Mouse (Mus musculus) T-helper 17 cell (primary cell): ENCODE measurements around the gene Rapgef3.

Experiments
- in situ Hi-C, 2 experiments: fragments of 300-600 bp; cut with MboI, MseI; formaldehyde crosslinking; loops; 1 replicate in 1 of 2; 2 replicates in 1 of 2; pipeline ENCODE4 v1.15.1; 2025; ENCODE audit warnings: high pct_unique_total_duplicates in 2 of 2

The Rapgef3 gene

DNA sequence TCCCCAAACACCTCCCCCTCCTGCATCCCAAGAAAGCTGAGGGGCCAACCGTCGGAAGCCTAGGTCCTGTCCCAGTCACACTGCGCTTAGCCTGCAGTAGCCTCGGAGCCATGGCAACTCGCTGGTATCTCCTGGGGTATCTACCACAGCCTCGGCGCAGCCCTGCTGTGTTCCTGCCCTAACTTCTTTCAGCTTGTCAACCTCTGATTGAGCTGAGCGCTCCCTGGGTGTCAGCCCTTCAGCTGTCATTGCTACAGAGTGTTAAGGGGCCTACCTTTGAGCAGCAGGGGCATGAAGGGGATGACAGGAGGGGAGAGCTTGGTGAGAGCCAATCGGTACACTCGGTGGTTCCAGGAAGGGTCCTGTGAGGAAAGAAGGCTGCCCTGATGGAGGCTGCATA lies 19.5 kb downstream of the Rapgef3 start:
- in situ Hi-C loops, result no loop called here

- in situ Hi-C loops, result no loop called here
Observed at GRCm38 (mm10) chr15:97747486-97747885, 20.3 kb downstream of the Rapgef3 start.

DNA sequence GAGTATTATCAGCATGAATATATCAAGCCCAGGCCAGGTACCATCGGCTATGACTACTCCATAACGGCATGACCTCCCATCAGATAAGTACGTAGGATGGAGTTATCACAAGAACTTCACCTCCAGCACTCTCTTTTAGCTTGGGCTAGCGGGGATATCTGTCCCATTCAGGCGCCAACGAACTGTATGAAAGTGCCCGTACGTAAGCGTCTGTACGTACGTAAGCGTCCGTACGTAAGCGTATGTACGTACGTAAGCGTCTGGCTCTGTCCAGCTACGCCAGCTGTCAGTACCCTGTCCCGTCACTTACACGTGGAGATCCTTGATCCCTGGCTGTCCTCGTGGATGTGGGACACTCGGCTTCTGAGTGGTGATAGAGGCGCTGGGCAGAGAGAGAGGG lies 21.0 kb downstream of the Rapgef3 start:
- in situ Hi-C loops, result no loop called here

DNA sequence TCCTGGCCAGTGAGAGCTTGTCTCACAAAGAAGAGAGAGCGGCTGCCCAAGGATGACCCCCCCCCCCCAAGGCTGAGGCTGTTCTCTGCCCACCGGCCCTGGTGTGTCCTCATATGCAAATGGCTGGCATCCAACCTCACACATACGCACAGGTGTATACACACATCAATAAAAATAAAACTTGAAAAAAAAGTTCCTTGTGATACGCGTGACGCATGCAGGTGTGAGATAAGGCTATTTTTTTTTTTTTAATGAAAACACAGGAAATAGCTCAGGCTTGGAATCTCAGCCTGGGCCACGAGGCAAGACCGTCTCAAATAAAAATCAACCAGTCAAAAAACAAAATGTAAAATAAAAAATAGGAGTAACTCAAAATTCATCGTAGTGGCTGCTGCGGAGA lies 21.5 kb downstream of the Rapgef3 start:
- in situ Hi-C loops, result no loop called here

GRCm38 (mm10) chr15:97745331-97745730 lies 22.4 kb downstream of the Rapgef3 start:
- in situ Hi-C loops, result no loop called here

DNA sequence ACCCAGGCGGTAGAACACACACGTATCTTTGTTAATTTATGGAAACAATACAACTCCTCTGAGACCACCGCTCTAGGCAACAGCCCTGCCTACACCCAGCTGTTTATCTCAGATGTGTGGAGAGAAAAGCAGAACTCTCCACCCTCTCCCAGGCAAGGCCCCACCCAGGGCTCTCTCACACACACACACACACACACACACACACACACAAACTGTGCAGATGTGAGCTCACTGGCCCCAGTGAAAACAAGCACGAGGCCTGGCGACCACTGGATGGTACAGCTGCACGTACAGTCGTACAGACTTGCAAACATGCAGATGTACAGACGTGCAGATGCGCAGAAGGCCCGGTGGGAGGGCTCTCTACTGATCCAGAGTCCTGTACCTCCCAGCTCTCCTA lies 22.8 kb downstream of the Rapgef3 start:
- in situ Hi-C loops, result no loop called here

GRCm38 (mm10) chr15:97743961-97744525 lies 23.7 kb downstream of the Rapgef3 start:
- in situ Hi-C loops, result no loop called here

DNA sequence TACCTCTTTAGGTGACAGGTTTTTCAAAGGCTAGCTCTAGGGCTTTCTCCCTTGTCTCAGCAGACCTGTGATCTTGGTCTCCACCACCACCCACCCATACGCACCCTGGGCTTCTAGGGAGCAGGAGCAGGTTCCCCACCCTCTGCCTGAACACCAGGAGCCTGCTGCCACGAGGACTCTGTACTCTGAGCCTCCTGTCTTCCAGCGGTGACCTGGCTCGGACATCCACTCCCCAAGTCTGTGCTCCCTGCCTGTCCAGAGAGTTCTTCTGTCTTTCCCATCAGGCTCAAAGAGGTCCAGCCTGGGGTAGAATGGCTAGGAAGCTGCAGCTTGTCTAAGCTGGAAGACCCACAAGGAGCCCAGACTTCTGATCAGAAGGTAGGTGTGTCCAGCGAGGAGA lies 24.6 kb downstream of the Rapgef3 start:
- in situ Hi-C loops, result no loop called here

DNA sequence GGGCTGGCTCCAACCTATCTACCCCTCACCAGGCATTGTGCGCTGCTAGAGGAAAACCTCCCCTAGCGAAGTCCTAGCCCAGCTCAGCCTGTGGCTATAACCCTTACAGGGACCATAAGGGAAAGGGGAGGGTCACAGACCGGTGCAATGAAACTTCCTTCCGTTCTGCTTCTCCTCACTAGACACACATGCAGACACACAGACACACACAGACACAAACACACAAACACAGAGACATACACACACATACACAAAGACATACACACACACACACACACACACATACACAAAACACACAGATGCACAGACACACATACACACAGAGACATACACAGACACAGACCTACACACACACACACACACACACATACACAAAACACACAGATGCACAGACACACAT lies 25.2 kb downstream of the Rapgef3 start:
- in situ Hi-C loops, result no loop called here

DNA sequence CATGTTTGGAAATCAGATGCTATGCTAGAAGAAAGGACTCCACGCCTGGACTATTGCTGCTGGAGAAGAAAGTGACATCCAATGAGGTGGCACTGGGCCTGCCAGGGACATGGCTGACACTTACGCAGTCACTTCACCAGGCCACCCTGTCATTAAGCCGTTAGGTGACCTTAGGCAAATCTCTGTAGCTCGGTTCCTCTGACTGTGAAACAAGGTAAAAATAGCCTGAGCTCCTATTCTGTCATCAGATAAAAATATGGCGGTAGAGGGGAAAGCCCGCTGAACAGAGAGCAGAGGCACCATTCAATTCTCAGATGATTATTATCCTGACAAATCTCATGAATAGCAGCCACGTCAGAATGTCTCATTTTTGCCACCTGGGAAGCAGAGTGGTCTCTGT lies 25.7 kb downstream of the Rapgef3 start:
- in situ Hi-C loops, result no loop called here

DNA sequence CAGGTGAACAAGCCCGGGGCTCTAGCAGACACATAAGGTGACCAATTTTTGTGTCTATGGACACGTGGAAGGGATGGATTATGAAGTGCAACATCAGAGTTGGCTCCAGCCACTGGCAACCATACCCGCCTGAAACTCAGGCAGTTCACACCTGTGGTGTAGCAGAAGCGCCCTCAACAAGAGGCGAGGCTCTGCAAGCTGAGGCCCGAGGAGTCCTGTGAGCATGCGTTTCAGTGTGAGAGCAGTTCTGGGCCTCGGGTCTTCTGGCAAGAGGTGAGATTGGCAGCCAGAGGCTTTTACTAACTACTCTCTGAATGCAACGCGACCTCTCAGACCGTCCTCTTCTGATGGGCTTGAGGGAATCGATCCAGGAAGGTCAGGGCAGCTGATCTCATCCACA lies 26.1 kb downstream of the Rapgef3 start:
- in situ Hi-C loops, result no loop called here

GRCm38 (mm10) chr15:97740283-97740732 lies 27.5 kb downstream of the Rapgef3 start:
- in situ Hi-C loops, result no loop called here

DNA sequence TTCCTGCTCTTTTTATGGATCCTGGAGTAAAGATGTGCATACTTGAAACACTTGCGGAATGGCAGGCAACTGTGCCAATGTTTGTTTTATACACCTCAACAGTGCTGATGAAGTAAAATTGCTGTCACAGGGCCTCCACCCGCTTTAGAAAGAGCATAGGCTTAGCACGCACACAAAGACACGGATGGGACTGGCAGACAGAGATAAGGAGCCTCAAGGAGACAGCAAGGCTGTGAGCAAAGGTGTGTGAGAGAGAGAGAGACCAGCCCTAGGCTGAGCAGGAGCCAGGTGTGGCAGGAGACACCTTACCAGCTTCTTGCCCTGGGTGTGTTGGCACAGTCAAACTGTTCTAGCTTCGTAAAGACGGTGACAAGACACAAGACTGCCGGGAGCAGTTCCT lies 28.8 kb downstream of the Rapgef3 start:
- in situ Hi-C loops, result loop anchor here in 1 of 2 experiments (10.0 kb wide), 1 partner anchor 206 kb away; no protein-coding TSS in a partner anchor

- in situ Hi-C loops, result loop anchor here in 1 of 2 experiments (10.0 kb wide), 1 partner anchor 213 kb away; no protein-coding TSS in a partner anchor
Observed at GRCm38 (mm10) chr15:97731988-97732387, 35.8 kb downstream of the Rapgef3 start.

DNA sequence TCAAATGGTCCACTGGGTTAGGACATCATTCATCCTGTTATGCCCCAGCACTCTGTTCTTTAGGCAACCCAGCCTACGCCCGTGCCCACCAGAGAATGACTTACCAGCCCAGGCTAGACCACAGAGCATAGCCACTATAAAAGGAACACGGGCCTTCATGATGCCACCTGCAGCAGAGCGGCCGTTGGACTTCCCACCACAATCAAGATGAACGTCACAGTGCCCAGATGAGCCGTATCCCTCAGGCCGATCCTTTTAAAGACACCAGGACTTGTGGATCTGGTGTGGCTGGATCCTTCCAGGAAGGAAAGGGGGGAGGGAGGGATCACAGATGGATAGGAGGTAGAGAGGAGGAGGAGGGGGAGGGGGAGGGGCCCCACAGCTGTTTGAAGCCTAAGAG lies 36.7 kb downstream of the Rapgef3 start, which contains the start of gene Endou:
Endou (minus strand) TSS at position 229 of the 400 bp plus-strand sequence.
- in situ Hi-C loops, result loop anchor here in 1 of 2 experiments (10.0 kb wide), 1 partner anchor 214 kb away; no protein-coding TSS in a partner anchor

DNA sequence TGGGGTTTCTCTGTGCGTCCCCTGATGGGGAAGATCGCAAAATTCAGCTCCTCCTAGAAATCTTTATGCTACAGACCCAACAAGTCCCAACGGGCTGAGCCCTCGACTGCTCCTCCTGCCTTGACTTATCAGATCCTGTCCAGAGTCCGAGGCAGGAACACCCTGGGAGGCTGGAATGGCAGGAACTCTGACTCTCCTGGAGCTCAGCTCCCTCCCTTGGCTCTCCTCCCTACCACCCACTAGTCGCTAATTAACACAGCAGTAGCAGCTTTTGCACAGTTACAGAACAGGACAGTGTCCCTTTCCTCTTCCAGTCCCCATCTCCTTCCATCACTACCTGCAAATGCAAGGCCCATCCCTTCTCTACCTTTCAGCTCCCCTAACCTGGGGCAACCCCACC lies 37.4 kb downstream of the Rapgef3 start:
- in situ Hi-C loops, result loop anchor here in 1 of 2 experiments (10.0 kb wide), 1 partner anchor 214 kb away; no protein-coding TSS in a partner anchor

DNA sequence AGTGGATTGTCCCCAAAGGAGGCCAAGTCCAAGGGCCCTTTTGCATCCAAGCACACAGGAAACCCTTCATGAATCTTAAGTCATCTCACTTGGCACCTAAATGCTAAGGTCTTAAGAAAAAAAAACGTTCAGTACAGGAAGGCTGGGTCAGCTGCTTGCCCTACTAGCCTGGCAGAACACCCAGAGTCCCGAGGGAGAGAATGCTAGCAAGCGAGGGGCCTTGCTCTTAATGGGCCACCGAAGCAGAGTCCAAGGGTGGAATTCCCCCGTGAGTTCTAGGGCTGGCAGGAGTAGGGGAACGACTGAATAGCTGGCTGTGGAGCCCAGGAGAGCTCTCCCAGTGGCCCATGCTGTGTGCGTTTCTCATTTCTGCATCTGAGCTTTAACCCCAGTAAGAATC lies 39.0 kb downstream of the Rapgef3 start:
- in situ Hi-C loops, result no loop called here

- in situ Hi-C loops, result no loop called here
Observed at GRCm38 (mm10) chr15:97728394-97728793, 39.4 kb downstream of the Rapgef3 start.

DNA sequence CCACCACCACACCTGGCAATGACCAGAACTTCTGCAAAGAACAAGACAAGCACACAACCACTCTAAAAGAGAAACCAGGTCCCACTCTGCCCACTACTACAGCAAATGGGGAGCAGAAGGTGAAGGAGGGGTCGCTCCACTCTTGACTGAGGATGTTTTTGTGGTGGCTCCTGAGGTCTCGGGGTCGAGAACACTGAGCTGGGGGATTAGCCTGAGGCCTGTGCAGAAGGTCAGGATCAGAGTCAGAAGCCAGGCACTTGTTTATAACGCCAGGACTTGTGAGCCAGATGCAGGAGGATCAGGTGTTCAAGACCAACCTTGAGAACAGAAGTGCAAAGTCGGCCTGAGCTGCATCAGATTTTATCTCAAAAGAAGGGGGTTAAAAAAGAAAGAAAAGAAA lies 40.3 kb downstream of the Rapgef3 start:
- in situ Hi-C loops, result no loop called here

- in situ Hi-C loops, result no loop called here
Observed at GRCm38 (mm10) chr15:97727048-97727447, 40.7 kb downstream of the Rapgef3 start.

DNA sequence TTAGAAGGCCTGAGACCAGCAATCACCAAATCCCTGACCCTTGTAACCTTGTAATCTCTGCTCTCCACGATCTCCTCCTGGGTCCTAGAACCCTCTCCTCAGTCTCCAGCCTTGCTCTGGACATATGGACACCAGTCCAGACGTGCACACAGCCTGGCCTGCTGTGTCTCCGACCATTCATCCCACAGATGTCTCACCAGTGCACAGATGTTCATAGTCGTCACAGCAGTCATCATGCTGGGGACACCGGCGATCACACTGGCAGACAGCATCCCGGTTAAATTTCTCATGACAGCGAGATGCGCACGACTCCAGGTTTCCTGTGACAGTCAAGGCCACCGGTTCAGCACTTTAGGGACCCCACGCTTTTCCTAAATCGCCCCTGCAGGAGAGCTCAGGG lies 41.5 kb downstream of the Rapgef3 start:
- in situ Hi-C loops, result no loop called here

DNA sequence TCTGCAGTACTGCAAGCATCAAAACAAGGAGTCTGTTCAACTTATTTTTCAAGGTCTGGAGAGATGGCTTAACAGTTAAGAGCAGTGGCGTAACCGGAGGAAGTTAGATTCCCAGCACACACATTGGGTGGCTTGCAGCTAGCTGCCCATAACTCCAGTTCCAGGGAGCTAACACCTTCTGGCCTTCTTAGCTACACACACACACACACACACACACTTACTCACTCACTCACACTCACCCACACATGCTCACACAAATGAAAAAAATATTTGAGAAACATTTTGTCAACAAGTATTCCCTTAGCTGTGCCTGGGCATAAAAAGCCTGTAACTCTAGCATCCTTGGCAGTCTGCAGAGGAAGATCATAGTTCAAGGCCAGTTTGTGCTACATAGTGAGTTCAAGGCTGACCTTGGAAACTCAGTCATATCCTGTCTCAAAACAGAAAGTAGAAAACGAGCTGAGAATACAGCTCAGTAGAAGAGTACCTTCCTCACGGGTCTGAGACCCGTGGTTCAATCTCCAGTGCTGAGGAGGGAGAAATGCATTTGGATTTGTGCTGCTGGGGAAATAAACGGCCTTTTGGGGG lies 42.5 kb downstream of the Rapgef3 start:
- in situ Hi-C loops, result no loop called here
